Mouse (Mus musculus) liver, postnatal 0 days (tissue): ENCODE data around the gene Pax6. TPM values are rescaled to one million over a fixed set of nuclear protein-coding genes. Genes with fewer than 3 reads are reported as not detected.

ENCODE experiments used
- ATAC-seq: fragments of 200-750 bp; cut with Nextera tagmentation; 2 replicates; pipeline ENCODE4 v1.8.0; 2017; ENCODE audit warnings: mild to moderate bottlenecking, moderate library complexity
- DNase-seq: peaks from one replicate; pipeline ENCODE4 v3.0.0-alpha.2; 2016
- H3K27ac ChIP-seq: fragments of 300-500 bp; sonication (generic); 2 replicates; pipeline ENCODE4 v1.5.1; 2014; ENCODE audit warnings: antibody characterized with exemption, moderate library complexity, mild to moderate bottlenecking, low read depth
- H3K27me3 ChIP-seq: fragments of 300-500 bp; sonication (generic); 2 replicates; pipeline ENCODE4 v1.6.1; 2014; ENCODE audit warnings: low read length, control low read depth, mixed read lengths; ENCODE audit not compliant: insufficient read depth
- H3K36me3 ChIP-seq: fragments of 300-500 bp; sonication (generic); replicated peaks from 2 replicates; pipeline ENCODE4 v1.6.1; 2014; ENCODE audit warnings: mild to moderate bottlenecking, control low read depth, low read length, moderate library complexity, mixed read lengths; ENCODE audit not compliant: insufficient read depth
- H3K4me1 ChIP-seq: fragments of 300-500 bp; sonication (generic); 2 replicates; pipeline ENCODE4 v1.6.1; 2014; ENCODE audit warnings: antibody characterized with exemption, mild to moderate bottlenecking, control low read depth; ENCODE audit not compliant: insufficient read depth
- H3K4me2 ChIP-seq: fragments of 300-500 bp; sonication (generic); 2 replicates; pipeline ENCODE4 v1.6.1; 2014; ENCODE audit warnings: low read depth, mild to moderate bottlenecking, low read length, moderate library complexity, mixed read lengths
- H3K4me3 ChIP-seq: fragments of 300-500 bp; sonication (generic); 2 replicates; pipeline ENCODE4 v1.5.1; 2014; ENCODE audit warnings: low read depth, low read length
- H3K9ac ChIP-seq: fragments of 300-500 bp; sonication (generic); replicated peaks from 2 replicates; pipeline ENCODE4 v1.6.1; 2014; ENCODE audit warnings: mild to moderate bottlenecking, moderate library complexity
- H3K9me3 ChIP-seq: fragments of 300-500 bp; sonication (generic); 2 replicates; pipeline ENCODE4 v1.6.1; 2016; ENCODE audit warnings: mild to moderate bottlenecking, control low read depth, low read length, mixed read lengths
- CTCF ChIP-seq: sonication (generic); IDR thresholded peaks from 2 replicates; pipeline ENCODE4 v1.5.1; 2016; ENCODE audit warnings: antibody characterized with exemption, low read depth
- EP300 ChIP-seq: IDR thresholded peaks from 2 replicates; pipeline ENCODE4 v1.6.1; 2016; ENCODE audit warnings: antibody characterized with exemption, low read depth, mild to moderate bottlenecking
- WGBS: fragments of 180-500 bp; shearing (Covaris S2); extraction: QIAGEN DNeasy Blood & Tissue Kit; methylation state at CpG from one replicate; pipeline ENCODE4 v1.1.7; 2014; ENCODE audit not compliant: insufficient replicate concordance; 5-methylcytosine and 5-hydroxymethylcytosine counted together
- polyA plus RNA-seq: library from polyadenylated mRNA; unstranded; fragments of >200 nt; fragmentation: Nextera tagmentation; extraction: Ambion mirVana; gene quantifications from 2 replicates; pipeline ENCODE4 v1.2.1, GENCODE M21; 2015

Gene Pax6
- polyA plus RNA-seq, 1 experiment from 2014 or later: not detected

DNA sequence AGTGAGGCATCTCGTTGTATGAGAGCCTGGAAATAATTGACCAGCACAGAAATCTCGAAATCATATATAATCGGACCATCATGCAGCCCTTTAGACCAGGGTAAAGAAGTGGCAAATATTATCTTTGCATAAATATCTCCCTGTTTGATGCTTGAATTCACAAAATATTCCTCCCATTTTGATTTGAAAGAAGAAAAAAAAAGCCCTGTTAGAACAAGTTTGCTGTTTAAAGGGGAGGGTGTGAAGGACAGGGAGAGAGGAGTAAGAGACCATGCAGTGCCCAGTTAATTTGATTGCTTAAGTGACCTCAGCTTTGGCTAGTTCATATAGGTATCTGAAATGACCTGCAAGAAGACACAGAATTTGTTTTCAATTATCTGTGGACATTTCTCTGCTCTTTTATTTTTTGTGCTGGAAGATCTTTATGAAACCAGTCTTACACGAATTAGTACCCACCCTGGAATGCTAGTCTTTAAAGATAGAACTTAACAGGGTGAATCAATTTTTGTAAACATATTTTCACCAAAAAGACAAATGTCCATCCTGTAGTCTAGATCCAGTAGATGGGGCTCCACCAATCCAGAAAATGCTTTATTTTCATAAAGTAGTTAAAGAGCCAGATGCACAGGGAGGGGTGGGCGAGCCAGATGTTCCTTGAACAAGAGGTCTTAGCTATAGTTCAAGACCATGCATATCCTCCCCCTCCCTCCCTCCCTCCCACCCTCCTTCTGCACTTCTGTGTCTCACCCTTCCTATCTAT lies 3.0 kb upstream of the Pax6 start:
- no peaks in the 10 kb centered on the region for H3K36me3 ChIP-seq
- peaks cover 8% of the 10 kb centered on the region; the same call in 1 of the 2 replicates for H3K4me1 ChIP-seq
- H3K9me3 ChIP-seq: no peaks in the 10 kb centered on the region
- no peak overlapping the region for H3K27ac ChIP-seq
- ATAC-seq (no peak), DNase-seq (no peak)
- WGBS: 13% methylated on average over 5 of the region's 5 CpGs
- no peak overlapping the region for H3K4me2 ChIP-seq
- no peak for TF ChIP-seq CTCF
- no peak for TF ChIP-seq EP300
- peaks cover 99% of the 10 kb centered on the region for H3K27me3 ChIP-seq
- no peak overlapping the region for H3K9ac ChIP-seq
- no peak overlapping the region for H3K4me3 ChIP-seq

DNA sequence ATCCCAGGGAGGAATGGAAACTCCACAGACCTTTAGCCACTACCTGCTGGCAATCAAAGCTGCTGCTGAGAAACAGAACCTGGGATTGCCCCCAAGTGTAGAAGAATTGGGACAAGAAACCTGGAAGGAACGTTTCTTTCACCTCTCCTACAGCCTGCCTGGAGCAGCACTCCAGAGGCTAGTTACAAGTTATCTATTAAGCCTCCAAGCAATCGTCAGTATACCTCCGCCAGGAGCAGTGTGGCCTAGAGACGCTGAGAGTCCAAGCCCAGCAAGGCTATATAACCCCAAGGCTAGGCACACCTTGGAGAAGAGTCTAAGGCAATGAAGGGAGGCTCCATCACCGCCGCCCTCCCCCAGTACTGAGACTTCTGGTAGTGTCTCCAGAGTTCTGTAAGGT lies 2.4 kb upstream of the Pax6 start:
- WGBS: 2% methylated on average over 6 of the region's 6 CpGs
- Histone ChIP-seq H3K36me3 (no peaks in the 10 kb centered on the region), H3K4me3 (no peak overlapping the region), H3K4me2 (no peak overlapping the region), H3K9ac (no peak overlapping the region), H3K27ac (no peak overlapping the region), H3K9me3 (no peaks in the 10 kb centered on the region), H3K4me1 (peaks cover 8% of the 10 kb centered on the region; the same call in 1 of the 2 replicates), H3K27me3 (peaks cover 99% of the 10 kb centered on the region)
- TF ChIP-seq CTCF: no peak
- TF ChIP-seq EP300: no peak
- ATAC-seq: no peak
- no peak for DNase-seq

DNA sequence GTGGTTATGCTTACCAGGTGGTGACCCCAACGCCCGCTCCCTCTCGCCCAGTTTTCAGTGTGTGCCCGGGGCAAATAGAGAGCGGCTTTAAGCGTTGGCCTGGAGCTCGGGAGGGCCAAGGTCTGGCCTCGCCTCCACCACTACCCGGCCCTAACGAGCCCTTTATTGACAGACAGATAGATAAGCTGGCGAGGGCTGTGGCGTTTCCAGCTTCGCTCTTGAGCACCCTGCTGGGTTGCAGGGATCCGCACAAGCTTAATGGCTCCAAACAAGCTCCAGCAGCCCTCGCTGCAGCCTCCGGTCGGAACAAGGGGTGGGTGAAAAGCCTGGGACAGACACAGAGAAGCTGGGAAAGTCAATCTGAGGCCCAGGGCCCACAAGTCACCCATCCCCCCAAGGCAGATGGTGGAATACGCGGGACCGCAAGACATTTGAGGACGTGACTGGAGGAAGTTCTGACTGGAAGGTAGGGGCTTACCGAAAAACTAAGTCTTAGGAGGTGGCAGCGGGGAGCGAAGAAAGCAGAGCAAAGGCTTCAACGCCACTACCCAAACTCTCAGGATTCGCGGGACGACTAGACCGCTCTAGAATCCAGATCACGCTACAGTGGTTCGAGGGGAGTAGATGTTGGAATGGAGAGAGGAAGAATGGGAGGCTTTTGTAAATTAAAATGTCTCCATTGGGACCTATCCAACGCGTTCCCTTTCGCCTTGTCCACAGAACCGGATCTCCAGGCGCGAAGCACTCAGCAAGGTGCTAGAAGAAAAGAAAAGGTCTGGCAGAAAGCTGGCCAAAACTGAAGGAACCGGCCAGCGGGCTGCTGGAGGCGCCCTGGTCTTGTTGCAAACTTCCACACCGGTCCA lies 1.7 kb upstream of the Pax6 start:
- H3K4me2 ChIP-seq: no peak overlapping the region
- DNase-seq (no peak), ATAC-seq (0 out of 2 replicates have a peak, but pooled peaks have one; percentile 23)
- no peak for TF ChIP-seq EP300
- TF ChIP-seq CTCF: no peak
- peaks cover 8% of the 10 kb centered on the region; the same call in 1 of the 2 replicates for H3K4me1 ChIP-seq
- H3K4me3 ChIP-seq: no peak overlapping the region
- H3K27ac ChIP-seq: no peak overlapping the region
- H3K36me3 ChIP-seq: no peaks in the 10 kb centered on the region
- peaks cover 99% of the 10 kb centered on the region for H3K27me3 ChIP-seq
- H3K9me3 ChIP-seq: no peaks in the 10 kb centered on the region
- H3K9ac ChIP-seq: no peak overlapping the region
- 3% methylated on average over 41 of the region's 41 CpGs for WGBS

DNA sequence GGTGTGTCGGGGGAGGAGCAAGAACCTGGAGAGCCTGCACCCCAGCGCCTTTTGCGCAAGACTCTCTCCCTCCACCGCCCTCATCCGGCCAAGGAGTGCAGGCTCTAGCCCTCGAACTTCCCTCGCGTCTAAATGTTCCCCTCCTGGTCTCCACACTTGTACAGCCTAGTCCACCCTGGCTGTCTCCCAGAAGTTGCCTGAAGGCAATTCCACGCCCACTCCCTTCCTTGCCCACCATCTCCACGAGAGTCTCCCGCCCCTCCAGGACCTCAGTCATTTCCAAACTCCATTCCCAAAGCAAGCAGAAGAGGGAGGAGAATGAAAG lies 1.1 kb upstream of the Pax6 start:
- H3K4me3 ChIP-seq: no peak overlapping the region
- no peak overlapping the region for H3K4me2 ChIP-seq
- no peak for TF ChIP-seq CTCF
- no peak for TF ChIP-seq EP300
- no peaks in the 10 kb centered on the region for H3K9me3 ChIP-seq
- no peak for DNase-seq
- H3K27me3 ChIP-seq: peaks cover 99% of the 10 kb centered on the region
- no peaks in the 10 kb centered on the region for H3K36me3 ChIP-seq
- H3K4me1 ChIP-seq: peaks cover 10% of the 10 kb centered on the region
- no peak overlapping the region for H3K27ac ChIP-seq
- WGBS: 2% methylated on average over 11 of the region's 11 CpGs
- ATAC-seq: no peak
- H3K9ac ChIP-seq: no peak overlapping the region

DNA sequence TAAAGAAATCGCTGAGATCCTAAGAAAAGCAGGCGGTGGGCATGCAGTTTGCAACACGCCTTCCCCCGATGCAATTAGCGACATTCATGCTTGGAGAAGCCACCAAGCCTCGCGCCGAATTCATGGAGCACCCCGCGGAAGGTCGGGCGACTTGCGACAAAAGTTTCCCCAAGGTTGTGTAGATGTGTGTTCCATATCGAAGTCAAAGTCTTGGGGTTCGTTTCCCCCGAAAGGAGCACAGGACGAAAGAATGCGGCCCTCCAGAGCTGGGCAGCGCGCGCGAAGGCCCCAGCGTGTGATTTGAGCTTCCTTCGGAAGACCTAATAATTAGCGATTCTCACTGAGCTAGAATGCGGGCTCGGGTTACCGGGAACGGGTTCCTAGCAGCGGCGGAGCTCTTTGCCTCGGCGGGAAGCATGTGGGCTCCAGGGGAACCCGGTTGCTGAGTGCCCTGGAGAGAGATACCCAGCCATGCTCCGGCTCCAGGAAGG lies 716 bp downstream of the Pax6 start:
- H3K27me3 ChIP-seq: peaks cover 99% of the 10 kb centered on the region
- ATAC-seq (no peak), DNase-seq (no peak)
- H3K4me3 ChIP-seq: no peak overlapping the region
- H3K36me3 ChIP-seq: no peaks in the 10 kb centered on the region
- TF ChIP-seq EP300 (no peak), CTCF (no peak)
- H3K9me3 ChIP-seq: no peaks in the 10 kb centered on the region
- H3K4me2 ChIP-seq: no peak overlapping the region
- peaks cover 16% of the 10 kb centered on the region for H3K4me1 ChIP-seq
- 1% methylated on average over 35 of the region's 35 CpGs for WGBS
- H3K9ac ChIP-seq: no peak overlapping the region
- H3K27ac ChIP-seq: no peak overlapping the region
